Mouse (Mus musculus) urinary bladder, postnatal 25 days (tissue): Measurements from ENCODE around the gene Gm16181.
"Not testable (repeated sequence)": the region's sequence is repeated elsewhere in the genome, so short reads cannot be mapped to it uniquely, and the experiment has no call there.

Source experiments
- DNase-seq: peaks from one replicate; pipeline ENCODE4 v3.0.0; 2022; ENCODE audit warnings: low spot score

The Gm16181 gene

DNA sequence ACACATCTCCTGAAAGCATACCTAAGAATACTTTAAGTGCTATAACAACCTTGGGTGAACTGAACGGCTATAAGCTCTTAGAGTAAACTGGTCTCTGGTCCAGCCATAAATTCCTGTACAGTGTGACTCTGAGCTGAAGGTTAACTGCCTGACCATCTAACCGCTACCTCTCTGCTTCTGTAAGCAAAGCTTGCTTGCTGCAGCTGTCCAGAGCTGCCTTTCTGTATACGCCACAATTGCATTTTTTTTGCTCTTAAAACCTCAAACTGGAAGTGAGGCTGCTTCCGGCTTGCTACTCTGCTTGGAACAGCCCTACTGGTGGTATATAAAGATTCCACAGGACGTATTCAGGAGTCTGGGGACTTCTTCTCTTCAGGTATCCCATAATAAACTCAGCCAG, 12.0 kb downstream of the Gm16181 start:
- DNase-seq, result no peak

DNA sequence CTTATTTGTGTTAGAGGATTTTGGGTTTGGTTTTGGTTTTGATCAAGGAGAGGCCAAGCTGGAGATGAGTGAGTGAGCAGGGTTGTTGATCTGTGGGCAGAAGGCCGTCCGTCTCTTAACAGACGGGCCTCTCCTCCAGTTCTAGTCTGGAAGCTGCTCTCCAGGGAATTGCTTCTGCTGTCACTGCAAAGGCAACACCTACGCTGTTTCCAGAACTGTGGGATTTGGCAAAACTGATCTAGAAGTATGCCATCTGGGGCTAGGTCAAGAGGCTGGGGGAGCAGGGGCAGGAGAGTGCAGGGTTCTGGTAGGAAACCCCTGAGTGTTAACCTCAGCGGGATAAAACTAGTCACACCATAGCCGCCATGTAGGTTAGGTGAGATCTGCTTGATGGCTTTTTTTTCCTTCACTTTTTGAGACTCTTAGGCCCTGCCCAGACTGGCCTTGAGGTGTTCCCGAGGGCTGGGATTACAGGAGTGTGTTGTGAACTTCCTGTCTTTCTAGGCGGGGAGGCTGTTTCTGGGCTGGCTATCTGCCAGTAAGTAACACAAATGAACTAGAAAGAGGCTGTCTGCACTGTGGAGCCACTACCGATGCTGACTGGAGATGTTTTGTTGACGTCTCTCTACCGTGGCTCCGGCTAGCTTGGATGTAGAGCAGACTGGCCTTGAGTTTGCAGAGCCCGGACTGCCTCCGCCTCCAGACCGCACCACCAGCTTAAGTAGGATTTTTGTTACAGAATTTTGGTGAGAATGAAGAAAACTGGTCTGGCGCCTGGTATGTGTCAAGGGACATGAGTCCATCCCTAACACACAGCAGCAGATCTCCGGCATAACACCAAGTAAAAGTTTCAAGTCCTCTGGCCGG, 12.7 kb downstream of the Gm16181 start, which contains the start of gene Atp6v1g2:
Gene Atp6v1g2 (plus strand): TSS at position 547 of the 867 bp plus-strand sequence.
- DNase-seq, result no peak

DNA sequence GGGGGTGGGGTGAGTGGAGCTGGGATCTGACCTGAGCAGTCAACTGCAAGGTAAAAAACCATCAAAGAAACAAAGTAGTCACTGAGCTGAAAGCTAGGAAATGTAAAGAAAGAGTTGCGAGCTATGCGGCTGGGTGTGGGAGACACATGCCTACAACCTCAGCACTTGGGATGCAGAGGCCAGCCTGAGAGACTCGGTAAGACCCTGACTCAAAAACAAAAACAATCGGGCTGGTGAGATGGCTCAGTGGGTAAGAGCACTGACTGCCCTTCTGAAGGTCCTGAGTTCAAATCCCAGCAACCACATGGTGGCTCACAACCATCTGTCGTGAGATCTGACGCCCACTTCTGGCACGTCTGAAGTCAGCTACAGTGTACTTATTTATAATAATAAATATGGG, 13.5 kb downstream of the Gm16181 start:
- not testable (repeated sequence) for DNase-seq

DNA sequence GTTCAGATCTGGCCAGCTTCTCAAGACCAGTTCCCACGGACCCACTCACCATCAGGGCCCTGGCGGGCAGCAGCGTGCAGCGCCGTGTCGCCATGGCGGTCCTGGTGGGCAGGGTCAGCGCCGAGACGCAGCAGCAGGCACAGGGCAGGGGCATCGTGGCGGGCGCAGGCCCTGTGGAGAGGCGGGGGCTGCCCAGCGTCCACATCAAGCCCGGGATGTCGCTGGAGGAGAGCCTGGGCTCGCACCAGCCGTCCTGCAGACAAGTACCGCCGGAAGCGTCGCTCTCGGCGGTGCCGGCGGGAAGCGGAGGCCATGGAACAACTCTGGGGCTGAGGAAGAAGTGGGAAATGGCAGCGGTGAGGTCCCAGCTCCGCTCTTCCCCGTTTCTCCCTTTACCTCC, 14.3 kb downstream of the Gm16181 start:
- no peak for DNase-seq

DNA sequence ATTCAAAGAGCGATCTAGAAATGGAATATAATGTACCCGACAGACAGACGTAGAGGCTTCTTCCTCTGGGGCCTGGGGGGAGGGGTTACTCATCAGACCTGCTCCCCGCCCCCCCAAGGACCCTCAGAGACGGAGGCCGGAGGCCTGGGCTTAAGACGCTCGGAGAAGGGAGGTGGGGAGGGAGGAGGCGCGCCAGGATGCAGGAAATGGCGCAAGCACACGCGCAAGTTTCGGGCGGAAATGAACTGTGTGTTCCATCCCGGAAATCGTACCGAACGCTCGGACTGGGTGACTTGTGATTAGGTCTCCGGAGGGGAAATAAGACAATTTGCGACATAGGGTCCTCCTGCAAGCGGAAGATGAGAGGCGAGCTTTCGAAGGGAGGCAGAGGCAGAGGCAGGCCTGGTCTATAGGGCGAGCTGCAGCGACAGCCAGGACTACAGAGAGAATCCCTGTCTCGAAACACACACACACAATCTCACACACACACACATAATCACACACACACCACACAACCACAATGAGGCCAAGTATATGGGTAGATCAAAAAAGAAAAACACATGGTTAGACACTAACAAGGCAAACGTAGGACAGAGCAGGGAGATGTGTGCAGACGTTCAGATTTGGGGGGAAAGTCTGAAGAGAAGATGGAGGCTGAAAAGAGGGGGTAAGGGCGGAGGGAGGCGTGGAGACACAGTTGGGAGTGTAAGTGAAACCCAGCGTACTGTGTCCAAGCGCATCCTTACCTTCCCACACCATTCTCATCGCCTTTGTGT, 15.2 kb downstream of the Gm16181 start, which contains the start of gene Nfkbil1:
Gene Nfkbil1 (minus strand): TSS at position 179 of the 776 bp plus-strand sequence.
- peak; percentile 75 for DNase-seq

GRCm38 (mm10) chr17:35236390-35236746, 15.7 kb downstream of the Gm16181 start:
- peak; percentile 98 for DNase-seq

DNA sequence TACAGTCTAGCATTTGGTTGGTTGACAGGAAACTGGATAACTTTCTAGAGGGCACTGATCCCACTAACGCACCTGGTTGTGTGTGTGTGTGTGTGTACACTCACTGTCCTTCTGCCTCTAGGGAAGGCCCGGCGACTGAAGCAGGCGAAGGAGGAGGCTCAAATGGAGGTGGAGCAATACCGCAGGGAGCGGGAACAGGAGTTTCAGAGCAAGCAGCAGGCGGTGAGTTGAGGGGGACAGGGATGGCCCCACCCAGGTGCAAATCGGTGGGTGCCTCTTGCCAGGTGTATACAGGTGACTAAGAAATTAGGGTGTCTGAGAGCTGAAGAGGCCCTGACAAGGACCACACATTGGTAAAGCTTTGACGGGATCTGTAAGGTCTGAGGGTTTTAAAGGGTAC, 16.4 kb downstream of the Gm16181 start:
- no peak for DNase-seq

DNA sequence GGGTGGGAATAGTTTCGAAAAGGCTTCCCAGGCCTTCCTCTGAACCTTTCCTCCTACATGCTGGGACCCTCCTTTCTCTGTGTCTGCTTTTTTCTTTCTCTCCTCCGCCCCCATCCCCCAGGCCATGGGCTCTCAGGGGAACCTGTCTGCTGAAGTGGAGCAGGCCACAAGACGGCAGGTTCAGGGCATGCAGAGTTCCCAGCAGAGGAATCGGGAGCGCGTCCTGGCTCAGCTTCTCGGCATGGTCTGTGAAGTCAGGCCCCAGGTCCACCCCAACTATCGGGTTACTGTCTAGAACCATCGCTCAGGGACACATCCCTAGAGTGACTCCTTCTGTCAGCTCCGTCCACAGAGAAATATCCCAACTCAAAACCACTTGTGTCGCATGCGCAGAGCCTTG, 16.9 kb downstream of the Gm16181 start:
- no peak for DNase-seq

DNA sequence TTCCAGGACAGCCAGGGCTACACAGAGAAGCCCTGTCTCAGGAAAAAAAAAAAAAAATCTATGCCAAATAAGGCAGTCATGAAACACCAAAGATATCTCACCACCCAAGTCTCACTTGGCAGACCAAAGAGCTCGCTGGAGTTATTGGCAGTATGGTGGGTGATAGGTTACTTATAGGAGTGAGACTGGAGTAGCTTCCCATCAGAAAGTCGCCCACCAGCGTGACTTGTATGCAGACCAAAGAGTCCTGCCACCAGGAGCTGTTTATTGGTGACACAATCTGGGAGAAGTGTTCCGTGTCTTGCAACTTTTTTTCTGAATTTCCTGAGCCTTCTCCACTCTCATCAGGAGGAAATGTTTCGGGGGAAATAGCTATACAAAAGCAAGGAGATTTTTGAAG, 19.1 kb downstream of the Gm16181 start:
- no peak for DNase-seq

DNA sequence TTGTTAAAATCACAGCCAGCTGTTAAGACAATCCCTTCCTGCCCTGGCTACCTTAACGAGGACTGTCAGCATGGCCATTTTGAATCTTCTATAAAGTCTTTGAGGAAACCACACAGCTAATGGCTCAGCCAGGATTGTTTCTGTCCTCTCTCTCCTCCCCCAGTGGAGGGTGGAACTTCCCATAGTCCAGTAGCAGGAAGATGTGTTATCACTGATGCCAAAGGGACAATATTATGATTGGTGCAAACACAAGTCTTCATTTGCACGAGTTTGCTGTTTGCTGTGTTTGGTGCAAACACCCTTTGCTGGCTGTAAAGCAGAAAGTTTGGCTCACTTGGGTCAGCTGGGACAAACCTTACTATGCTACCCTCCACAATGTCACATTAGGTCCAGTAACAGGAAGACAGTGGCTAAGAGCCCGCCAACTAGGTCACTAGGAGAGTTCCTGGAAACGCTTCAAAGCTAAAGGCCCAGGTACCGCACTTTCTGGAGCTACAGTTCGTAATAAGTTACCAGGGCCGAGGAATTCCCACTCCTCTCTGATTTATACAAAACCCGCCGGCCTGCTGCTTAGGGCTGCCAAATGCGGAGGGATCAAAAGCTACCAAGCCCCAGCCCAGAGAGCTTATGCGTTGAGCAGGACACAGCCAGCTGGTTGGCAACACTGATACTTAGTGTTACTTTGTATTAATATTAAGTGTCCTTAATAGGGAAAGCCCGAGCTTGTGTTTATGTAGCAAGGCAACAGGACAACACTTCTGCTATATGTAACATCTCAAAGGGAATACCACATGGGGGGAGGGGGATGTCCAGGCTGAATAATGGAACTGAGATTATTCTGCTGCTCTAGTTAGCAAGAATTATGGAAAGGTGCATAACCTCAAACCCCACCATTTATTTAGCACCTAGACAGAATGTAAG, 20.0 kb downstream of the Gm16181 start:
- DNase-seq, result no peak

DNA sequence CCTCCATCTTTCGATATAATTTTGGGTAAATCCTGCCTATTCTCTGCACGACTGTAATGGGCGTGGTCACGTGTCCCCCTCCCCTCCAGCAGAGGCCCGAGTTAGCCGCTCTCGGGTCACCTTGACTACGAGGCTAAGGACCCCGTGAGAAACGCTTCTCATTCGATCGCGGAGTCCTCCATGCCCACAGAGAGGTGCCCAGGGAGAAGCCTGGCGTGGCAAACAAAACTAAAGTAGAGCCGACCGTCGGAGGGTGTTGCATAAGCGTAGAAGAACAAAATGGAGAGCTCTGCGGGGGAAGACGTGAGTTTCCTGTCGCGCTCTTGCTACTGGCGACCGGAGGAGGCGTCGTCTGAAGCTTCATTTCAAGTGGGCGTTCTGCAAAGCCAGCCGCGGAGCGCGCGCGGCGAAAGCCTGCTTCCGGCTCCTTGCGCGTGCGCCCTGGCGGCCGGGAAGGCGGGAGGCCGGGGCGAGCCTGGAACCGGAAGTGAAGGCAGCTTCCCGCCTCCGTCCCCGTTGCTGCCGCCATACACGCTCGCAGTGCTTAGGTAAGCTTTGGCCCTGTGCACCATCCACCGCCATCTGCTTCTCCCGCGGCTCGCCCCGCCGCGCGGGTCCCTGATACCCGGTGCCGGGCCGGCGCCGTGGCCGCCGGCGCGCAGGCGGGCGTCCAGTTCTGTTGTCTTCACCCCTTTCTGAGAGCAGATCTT, 20.8 kb downstream of the Gm16181 start, which contains the start of gene Ddx39b:
Gene Ddx39b (plus strand): TSS at position 442 of the 710 bp plus-strand sequence.
- DNase-seq, result peak; percentile 93

DNA sequence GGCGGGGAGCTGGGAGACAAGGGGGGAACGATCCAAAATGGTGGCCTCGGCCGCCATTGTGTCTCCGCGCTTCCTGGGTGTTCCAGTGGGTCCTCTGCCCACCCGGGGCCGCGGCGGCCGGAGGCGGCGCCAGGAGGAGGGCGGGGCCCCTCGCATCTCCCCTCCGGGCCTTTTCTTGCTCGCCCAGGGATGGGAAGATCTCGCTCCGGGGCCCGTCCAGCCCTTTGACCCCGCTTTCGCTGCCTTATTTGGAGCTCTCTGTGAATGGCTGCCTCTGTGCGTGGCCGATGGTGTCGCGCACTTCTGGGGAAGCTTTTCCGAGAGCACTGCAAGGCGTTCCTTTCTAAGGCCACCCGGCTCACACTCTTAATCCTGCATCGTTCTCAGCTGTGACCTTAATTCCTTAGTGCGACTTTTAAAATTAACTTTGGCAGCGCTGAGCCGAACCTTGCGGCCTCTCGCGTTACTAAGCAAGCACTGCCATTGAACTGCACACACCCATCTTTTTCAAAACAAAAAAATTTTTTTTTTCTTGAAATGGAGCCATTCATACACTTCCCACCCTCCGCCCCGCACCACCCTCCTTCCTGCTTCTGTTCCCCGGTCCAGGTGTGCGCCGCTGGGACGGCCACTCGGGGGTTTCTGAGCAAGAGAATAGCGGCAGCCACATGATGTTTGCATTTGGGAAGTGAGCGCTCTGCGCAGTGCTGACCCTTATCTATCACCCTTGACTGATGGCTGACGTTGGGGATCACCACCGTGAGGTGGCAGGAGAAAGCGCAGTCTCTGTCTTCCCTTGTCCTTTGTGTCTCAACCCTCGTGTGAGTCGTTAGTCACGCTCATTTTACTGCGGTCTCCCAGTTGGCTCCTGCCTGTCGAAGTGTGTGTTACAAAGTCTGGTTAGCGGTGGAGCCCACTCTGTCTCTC, 21.6 kb downstream of the Gm16181 start:
- DNase-seq, result peak; percentile 66

DNA sequence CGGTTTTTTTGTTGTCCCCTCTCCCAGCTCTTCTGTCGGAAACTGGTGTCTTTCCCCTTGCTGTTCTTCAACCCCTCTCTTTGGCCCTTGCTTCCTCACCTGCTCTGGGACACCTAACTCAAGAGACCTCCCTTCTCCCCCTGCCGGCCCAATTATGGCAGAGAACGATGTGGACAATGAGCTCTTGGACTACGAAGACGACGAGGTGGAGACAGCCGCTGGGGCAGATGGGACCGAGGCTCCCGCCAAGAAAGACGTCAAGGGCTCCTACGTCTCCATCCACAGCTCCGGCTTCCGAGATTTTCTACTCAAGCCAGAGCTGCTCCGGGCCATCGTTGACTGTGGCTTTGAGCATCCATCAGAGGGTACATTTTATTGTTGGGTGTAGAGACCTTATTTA, 22.5 kb downstream of the Gm16181 start:
- DNase-seq, result no peak

DNA sequence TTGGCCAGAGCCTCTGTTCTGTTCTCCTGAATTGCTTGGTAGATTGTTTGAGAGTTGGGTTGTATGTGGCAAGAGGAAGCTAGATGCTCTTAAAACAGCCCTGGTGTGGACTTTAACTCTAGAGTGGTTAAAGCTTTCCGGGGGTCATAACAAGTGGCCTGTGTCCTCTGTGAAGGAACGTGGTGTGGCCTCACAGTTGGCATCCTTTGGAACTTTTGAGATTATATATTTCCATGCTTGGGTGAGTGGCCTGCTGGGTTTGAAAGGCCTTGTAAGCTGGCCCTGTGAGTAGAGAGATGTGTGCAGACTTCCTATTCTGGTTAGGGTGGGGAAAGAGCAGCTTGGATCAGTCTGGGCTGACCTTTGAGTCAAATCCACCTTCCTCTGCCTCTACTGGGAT, 24.4 kb downstream of the Gm16181 start:
- DNase-seq, result no peak

DNA sequence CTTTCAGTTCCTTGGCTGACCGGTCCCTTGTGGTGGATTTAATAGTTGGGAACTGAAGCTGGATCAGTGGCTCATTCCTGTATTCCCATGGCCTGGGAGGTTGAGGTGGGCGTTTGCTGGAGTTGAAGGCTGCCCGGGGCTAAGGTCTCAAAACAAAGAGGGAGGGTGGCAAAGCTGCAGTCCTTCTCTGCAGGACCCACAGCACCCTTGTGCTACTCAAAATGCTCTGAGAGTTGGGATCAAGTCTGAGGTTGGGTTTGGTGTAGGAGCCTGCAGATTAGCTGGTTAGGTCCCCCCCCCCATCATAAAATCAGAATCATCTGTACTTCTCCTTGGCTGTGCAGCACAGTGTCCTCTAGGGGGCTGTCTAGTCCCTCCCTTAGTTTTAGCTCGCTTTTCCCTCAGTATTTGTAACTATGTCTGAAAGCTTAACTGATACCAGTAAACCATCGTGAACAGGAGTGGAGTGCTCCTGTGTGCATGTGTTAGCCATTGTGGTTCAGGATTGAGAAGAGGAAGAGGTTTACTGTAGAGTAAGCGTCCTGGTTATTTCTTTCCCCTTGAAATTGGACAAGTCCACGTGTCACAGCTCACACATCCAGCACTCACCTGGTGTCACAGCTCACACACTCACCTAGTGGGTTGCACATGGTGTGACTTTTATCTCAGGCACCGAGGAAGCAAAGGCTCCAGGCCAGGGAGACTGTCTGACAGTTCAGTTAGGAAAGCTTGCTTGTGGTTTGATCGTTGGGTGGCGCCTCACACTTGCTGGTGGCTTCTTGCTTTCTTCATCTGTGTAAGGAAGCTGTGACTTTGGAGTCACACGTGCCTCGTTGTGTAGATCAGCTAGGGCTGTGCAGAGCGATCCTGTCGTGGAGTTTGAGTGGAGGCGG, 25.3 kb downstream of the Gm16181 start:
- no peak for DNase-seq

DNA sequence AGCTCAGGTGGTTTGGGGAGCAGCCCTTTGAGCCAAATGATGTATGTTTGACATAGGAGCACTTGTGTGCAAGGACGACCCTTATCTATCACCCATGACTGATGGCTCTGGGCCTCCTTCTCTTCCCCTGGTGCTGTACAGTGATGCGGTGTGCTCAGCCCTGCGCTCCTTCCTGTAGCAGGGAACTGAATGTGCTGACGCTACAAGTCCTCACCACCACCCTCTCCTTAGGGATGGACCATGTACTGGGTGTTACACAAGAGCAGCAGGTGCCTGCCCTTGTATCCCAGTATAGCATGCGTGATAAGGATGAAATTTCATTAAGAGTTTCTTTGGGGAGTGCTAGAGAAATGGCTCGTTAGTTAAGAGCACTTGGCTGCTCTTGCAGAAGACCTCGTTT, 26.5 kb downstream of the Gm16181 start:
- DNase-seq, result no peak

DNA sequence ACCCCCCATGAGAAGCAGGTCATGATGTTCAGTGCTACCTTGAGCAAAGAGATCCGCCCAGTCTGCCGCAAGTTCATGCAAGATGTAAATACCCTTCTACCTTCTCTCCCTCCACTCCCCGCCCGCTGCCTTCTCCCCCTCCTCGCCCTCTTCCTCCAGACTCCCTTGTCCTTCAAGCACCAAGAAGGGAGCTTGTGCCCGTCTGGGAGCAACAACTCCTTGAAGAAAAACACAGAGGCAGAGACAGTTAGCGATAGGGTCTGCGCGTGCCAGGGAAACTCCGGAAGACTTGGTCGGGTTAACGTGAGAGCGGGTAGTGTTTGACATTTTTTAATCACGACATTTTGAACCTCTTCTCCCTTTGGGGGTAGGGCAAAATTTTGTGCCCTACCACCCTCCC, 28.4 kb downstream of the Gm16181 start:
- DNase-seq, result no peak

DNA sequence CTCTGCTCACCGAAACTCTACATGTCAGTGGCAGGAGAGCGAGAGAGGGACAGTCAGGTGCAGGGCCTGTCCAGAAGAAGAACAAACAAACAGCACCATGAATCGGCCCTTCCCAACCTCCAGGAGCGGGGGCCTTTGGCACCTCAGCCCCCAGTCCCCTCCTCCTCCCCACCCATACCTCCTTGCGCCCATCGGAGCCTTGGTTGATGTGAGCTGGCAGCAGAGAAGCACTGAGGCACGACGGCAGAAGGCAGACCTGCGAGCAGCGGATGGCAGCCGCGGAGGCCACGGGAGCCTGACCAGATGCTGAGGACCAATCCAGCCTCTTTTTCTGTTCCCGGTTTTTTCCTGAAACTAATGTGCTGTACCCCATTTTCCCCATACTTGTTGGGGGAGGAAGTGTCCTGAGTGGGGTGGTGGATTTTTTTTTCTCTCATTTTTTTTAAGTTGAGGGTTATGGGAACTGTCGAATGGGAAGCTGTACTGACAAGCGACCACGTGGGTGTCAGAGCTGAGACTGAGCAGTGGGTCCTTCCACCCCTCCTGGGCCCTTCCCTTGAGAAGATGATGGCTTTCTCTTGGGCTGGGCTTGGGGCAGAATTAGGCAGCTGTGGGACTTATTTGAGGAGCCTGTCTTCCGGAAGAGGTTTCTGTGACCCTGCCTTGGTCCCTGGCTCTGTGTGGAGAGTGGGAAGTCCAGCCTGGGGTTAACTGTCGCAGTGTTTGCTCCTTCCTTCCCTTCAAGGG, 29.0 kb downstream of the Gm16181 start:
- no peak for DNase-seq
